Mouse (Mus musculus) midbrain, embryonic 13.5 days (tissue): ENCODE results near the gene Myh3. TPM values are rescaled to one million over a fixed set of nuclear protein-coding genes. Genes with fewer than 3 reads are reported as not detected.

Experiments
- ATAC-seq: fragments of 200-750 bp; cut with Nextera tagmentation; 2 replicates; pipeline ENCODE4 v1.8.0; 2017; ENCODE audit warnings: mild to moderate bottlenecking, moderate TSS enrichment, moderate library complexity
- H3K27ac ChIP-seq: fragments of 300-500 bp; sonication (generic); 2 replicates; pipeline ENCODE4 v1.5.1; 2015; ENCODE audit warnings: inconsistent platforms, mild to moderate bottlenecking, moderate library complexity
- H3K27me3 ChIP-seq: fragments of 300-500 bp; sonication (generic); 2 replicates; pipeline ENCODE4 v1.6.1; 2015; ENCODE audit warnings: mild to moderate bottlenecking, inconsistent platforms
- H3K36me3 ChIP-seq: fragments of 300-500 bp; sonication (generic); 2 replicates; pipeline ENCODE4 v1.6.1; 2015; ENCODE audit warnings: mild to moderate bottlenecking, inconsistent platforms
- H3K4me1 ChIP-seq: fragments of 300-500 bp; sonication (generic); replicated peaks from 2 replicates; pipeline ENCODE4 v1.6.1; 2015; ENCODE audit warnings: inconsistent platforms
- H3K4me2 ChIP-seq: fragments of 300-500 bp; sonication (generic); replicated peaks from 2 replicates; pipeline ENCODE4 v1.6.1; 2015; ENCODE audit warnings: moderate library complexity, mild to moderate bottlenecking, inconsistent platforms
- H3K4me3 ChIP-seq: fragments of 300-500 bp; sonication (generic); replicated peaks from 2 replicates; pipeline ENCODE4 v1.5.1; 2015; ENCODE audit warnings: mild to moderate bottlenecking, inconsistent platforms
- H3K9ac ChIP-seq: fragments of 300-500 bp; sonication (generic); replicated peaks from 2 replicates; pipeline ENCODE4 v1.6.1; 2015; ENCODE audit warnings: mild to moderate bottlenecking, inconsistent platforms
- H3K9me3 ChIP-seq: fragments of 300-500 bp; sonication (generic); 2 replicates; pipeline ENCODE4 v1.6.1; 2016; ENCODE audit warnings: mild to moderate bottlenecking, inconsistent platforms
- WGBS: fragments of 180-500 bp; shearing (Covaris S2); methylation state at CpG from one replicate; pipeline ENCODE4 v1.1.7; 2015; 5-methylcytosine and 5-hydroxymethylcytosine counted together
- polyA plus RNA-seq: library from polyadenylated mRNA; unstranded; fragments of >200 nt; fragmentation: Nextera tagmentation; extraction: Ambion mirVana; gene quantifications from 2 replicates; pipeline ENCODE4 v1.2.1, GENCODE M21; 2015

Gene Myh3
- 0.35 and 0.39 TPM in 2 replicates for polyA plus RNA-seq

DNA sequence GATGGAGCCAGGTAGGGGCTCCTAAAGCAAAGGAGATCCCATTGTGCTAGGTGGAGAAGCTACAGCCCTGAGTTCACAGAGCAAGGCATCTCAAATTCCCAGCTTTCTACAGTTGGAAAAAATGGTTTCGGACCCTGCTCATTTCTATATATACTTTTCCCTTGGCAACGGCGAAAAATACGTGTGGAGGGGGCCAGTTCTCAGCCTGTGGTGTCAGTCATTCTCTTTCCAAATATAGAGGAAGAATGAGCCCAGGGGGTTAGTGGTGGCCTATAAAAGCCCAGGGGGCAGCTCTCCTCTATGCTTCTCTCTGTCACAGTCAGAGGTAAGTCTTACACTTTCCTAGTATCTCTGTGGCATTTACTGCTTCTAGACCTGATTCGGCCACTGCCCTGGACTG, at the start of gene Myh3:
Gene Myh3 (plus strand): TSS at position 301 of the 400 bp plus-strand sequence.
- Histone ChIP-seq H3K36me3 (no peaks in the 10 kb centered on the region), H3K4me1 (peaks cover 28% of the 10 kb centered on the region), H3K27me3 (peaks cover 4% of the 10 kb centered on the region), H3K9me3 (no peaks in the 10 kb centered on the region), H3K27ac (no peak within 1 kb of the TSS), H3K4me2 (no peak within 1 kb of the TSS), H3K4me3 (no peak within 1 kb of the TSS), H3K9ac (no peak within 1 kb of the TSS)
- no peak for ATAC-seq
- WGBS: 93% methylated on average over 5 of the region's 5 CpGs

DNA sequence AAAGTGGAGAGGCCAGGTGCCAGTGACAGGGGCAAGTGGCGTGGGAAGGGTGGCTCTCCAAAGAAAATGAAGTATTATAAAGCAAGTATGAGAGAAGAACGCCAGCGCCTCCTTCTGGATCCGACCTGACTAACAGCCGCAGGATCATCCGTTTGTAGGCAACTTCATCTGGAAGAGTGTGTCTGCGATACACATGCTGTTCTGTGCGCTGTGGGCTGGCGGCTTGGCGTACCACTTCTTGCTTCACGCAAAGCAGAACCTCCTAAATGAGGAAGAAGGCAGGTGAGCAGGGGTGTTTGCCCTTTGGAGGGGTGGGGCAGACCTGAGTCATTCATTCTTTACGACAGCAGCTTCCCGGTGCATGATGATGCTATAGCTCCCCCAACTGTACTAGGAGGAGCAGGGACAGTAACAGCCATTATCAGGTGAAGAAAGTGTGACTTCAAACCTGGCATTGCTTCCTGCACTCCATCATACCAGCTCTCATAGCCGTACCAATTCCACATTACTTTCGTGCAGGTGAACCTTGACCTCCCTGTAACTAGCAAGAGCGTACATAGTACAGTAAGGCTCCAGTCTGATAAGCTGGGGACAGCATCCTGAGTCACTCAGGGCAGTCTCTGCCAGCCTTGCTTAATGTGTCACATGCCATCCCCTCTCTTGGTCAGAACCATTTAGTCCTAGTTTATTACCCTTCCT, 47.0 kb upstream of the Myh3 start:
- no peak for ATAC-seq
- no peak overlapping the region for H3K4me3 ChIP-seq
- no peak overlapping the region for H3K4me2 ChIP-seq
- no peaks in the 10 kb centered on the region for H3K9me3 ChIP-seq
- H3K27me3 ChIP-seq: no peaks in the 10 kb centered on the region
- H3K36me3 ChIP-seq: peaks cover 1% of the 10 kb centered on the region; the same call in 1 of the 2 replicates
- WGBS: 60% methylated on average over 16 of the region's 16 CpGs
- no peak overlapping the region for H3K9ac ChIP-seq
- no peak overlapping the region for H3K27ac ChIP-seq
- H3K4me1 ChIP-seq: no peaks in the 10 kb centered on the region

DNA sequence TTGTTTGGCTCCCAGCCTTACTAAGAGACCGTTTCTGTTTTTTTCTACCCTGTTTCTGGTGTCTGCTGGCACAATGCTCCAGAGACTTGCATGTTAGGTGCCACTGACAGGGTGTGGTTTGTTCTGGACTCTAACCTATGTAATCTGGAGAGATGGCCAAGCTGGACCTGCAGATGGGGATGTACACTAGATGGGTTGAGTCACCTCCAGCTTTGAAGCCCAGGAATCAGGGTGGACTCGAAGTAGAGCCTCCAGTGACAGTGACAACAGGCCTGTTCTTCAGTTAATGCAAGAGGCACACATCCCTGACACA, 46.5 kb upstream of the Myh3 start:
- Histone ChIP-seq H3K9me3 (no peaks in the 10 kb centered on the region), H3K36me3 (peaks cover 4% of the 10 kb centered on the region; the same call in 1 of the 2 replicates), H3K4me3 (no peak overlapping the region), H3K9ac (no peak overlapping the region), H3K4me2 (no peak overlapping the region), H3K4me1 (no peaks in the 10 kb centered on the region), H3K27me3 (no peaks in the 10 kb centered on the region), H3K27ac (no peak overlapping the region)
- WGBS: 64% methylated on average over 2 of the region's 2 CpGs
- ATAC-seq: no peak

DNA sequence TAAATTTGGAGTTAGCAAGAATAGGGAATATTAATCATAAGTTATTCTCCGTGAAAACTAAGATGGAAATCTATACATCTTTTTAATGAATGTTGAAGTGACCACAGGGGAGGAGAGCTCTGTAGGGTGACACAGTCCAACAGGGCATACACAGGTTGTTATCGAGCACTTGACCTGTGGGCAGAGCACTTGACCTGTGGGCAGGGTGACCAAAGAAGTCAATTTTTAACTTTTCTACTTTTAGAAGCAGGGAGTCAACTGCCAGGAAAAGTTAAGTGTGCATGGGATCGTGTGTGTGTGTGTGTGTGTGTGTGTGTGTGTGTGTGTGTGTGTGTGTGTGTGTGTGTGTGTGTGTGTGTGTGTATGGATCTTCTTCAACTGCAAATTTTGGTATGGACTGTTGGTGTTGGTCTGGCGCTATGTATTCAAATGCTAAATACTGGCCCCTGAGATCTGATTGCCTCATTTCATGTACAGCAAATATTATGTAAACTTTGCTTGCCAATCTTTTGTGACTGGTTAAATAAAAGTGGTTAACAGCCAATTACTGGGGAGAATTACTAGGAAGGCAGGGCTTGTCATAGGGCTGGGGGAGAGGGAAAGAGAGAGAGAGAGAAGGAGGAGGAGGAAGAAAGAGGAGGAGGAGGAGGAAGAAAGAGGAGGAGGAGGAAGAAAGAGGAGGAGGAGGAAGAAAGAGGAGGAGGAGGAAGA, 43.2 kb upstream of the Myh3 start:
- Histone ChIP-seq H3K9ac (no peak overlapping the region), H3K4me1 (no peaks in the 10 kb centered on the region), H3K4me2 (no peak overlapping the region), H3K36me3 (peaks cover 34% of the 10 kb centered on the region), H3K4me3 (no peak overlapping the region), H3K27me3 (no peaks in the 10 kb centered on the region), H3K9me3 (no peaks in the 10 kb centered on the region), H3K27ac (no peak overlapping the region)
- WGBS: 90% methylated on average over 4 of the region's 4 CpGs
- ATAC-seq: no peak

DNA sequence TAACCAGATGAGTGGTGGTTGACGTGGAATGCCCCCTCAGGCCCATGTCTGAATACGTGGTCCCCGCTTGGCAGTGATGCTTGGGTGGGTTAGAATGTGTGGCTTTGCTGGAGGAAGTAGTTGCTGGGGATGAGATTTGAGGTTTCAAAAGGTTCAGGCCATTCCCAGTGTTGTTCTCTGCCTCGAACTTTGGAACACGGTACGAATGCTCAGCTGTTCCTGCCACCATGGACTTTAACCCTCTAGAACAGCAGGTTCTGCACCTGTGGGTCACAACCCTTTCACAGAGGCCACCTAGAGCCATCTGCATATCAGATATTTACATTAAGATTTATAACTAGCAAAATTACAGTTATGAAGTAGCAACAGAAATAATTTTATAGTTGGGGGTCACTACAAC, 41.9 kb upstream of the Myh3 start:
- H3K36me3 ChIP-seq: peaks cover 47% of the 10 kb centered on the region
- H3K9ac ChIP-seq: no peak overlapping the region
- ATAC-seq: no peak
- no peaks in the 10 kb centered on the region for H3K4me1 ChIP-seq
- H3K27me3 ChIP-seq: no peaks in the 10 kb centered on the region
- H3K9me3 ChIP-seq: no peaks in the 10 kb centered on the region
- H3K4me2 ChIP-seq: no peak overlapping the region
- H3K4me3 ChIP-seq: no peak overlapping the region
- WGBS: 95% methylated on average over 6 of the region's 6 CpGs
- H3K27ac ChIP-seq: no peak overlapping the region

DNA sequence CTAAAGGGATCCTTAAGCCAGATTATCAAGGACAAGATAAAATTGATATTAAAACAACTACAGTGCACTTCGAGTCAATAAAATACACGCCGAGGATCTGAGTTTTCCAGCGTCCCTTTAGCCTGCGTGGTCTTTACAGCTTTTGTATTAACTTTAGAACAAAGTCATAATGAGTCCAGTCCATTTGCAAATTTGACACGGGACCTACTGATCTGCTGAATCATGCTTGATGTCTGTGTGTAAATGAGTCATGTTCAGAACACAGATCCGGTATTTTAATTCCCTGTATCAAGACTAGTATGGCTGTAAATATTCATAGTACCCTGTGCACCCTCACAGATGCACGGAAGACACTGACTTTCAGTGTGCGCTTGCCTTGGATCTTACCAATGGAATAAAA, 41.2 kb upstream of the Myh3 start:
- no peak overlapping the region for H3K27ac ChIP-seq
- H3K4me1 ChIP-seq: no peaks in the 10 kb centered on the region
- H3K4me3 ChIP-seq: no peak overlapping the region
- ATAC-seq: no peak
- no peak overlapping the region for H3K4me2 ChIP-seq
- whole genome bisulfite sequencing: 93% methylated on average over 9 of the region's 9 CpGs
- H3K36me3 ChIP-seq: peaks cover 53% of the 10 kb centered on the region
- H3K9me3 ChIP-seq: no peaks in the 10 kb centered on the region
- no peak overlapping the region for H3K9ac ChIP-seq
- H3K27me3 ChIP-seq: no peaks in the 10 kb centered on the region

DNA sequence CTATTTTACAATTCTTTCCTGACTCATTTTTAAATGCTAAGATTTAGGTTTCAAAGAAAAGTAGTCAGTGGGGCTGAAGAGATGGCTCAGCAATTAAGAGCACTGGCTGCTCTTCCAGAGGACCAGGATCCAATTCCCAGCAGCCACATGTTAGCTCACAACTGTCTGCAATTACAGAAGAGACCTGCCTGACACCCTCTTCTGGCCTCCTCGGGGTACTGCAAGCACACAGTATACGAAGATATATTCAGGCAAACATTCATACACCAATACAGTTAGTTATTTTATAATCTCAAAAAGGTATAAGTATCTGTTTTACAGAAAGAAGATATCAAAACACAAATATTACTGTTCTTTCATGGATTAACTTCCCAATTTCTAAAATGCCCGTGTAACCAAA, 38.3 kb upstream of the Myh3 start:
- H3K4me2 ChIP-seq: no peak overlapping the region
- no peak overlapping the region for H3K4me3 ChIP-seq
- H3K9ac ChIP-seq: no peak overlapping the region
- H3K27ac ChIP-seq: no peak overlapping the region
- no peaks in the 10 kb centered on the region for H3K9me3 ChIP-seq
- H3K27me3 ChIP-seq: no peaks in the 10 kb centered on the region
- 97% methylated on average over 3 of the region's 3 CpGs for WGBS
- peaks cover 57% of the 10 kb centered on the region for H3K36me3 ChIP-seq
- 0 out of 2 replicates have a peak, but pooled peaks cover 3% of the 10 kb centered on the region for H3K4me1 ChIP-seq
- ATAC-seq: no peak

DNA sequence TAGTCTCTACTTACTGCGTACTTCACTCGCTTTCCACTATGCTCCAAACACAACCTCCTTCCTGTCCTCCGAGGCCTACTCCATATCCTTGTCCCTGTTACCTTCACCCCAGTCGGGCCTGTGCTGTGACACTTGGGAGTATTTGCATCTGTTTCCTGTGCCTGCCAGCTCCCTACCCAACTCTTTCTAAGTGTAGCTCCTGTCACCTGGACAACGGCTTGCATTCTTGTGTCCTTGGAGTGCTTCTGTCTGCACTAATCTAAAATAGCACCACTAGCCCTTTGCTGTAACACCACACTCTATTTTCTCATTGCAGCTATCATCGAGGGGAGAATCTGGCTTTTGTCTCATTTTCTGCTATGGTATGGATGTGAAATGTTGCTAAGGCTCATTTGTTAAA, 37.6 kb upstream of the Myh3 start:
- Histone ChIP-seq H3K27me3 (no peaks in the 10 kb centered on the region), H3K4me2 (no peak overlapping the region), H3K4me1 (0 out of 2 replicates have a peak, but pooled peaks cover 3% of the 10 kb centered on the region), H3K27ac (no peak overlapping the region), H3K9ac (no peak overlapping the region), H3K9me3 (no peaks in the 10 kb centered on the region), H3K36me3 (peaks cover 59% of the 10 kb centered on the region), H3K4me3 (no peak overlapping the region)
- 95% methylated on average over 6 of the region's 6 CpGs for WGBS
- ATAC-seq: no peak

DNA sequence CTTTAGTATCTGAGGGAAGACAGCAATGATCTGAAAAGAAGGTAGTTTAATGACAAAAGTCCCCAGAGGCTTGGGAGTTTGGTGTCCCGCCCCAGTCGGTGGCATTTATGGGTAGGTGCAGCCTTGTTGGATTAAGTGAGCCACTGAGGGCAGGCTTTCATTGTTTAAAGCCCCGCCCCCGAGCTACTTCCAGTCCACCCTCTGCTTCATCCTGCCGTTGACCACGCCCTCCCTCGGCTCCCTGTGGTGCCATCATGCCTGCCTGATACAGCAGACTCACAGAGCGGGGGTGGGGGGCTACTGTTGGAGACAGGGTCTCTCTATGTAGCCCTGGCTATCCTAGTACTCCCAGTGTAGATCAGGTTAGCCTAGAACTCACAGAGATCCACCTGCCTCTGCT, 35.1 kb upstream of the Myh3 start:
- WGBS: 35% methylated on average over 8 of the region's 8 CpGs
- no peak for ATAC-seq
- Histone ChIP-seq H3K4me1 (0 out of 2 replicates have a peak, but pooled peaks cover 3% of the 10 kb centered on the region), H3K9ac (no peak overlapping the region), H3K9me3 (no peaks in the 10 kb centered on the region), H3K36me3 (peaks cover 55% of the 10 kb centered on the region), H3K27ac (no peak overlapping the region), H3K27me3 (no peaks in the 10 kb centered on the region), H3K4me2 (no peak overlapping the region), H3K4me3 (no peak overlapping the region)

DNA sequence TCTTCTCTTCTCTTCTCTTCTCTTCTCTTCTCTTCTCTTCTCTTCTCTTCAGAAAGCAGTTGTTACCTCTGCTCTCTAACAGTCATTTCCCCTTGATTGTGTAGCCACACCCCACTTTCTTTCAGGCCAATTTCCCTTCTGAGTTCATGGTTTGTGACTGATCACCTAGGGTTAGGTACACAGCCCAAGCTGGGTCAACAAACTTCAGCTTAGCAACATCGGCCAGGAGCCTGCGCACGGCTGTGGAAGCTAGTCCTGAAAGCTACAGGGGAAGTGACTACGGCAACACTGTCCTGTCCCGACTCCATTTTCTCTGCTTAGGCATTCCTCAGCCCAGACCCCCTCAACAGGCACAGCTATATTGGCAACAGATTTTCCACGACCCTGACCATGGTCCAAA, 33.1 kb upstream of the Myh3 start:
- no peak overlapping the region for H3K9ac ChIP-seq
- H3K27me3 ChIP-seq: no peaks in the 10 kb centered on the region
- H3K9me3 ChIP-seq: no peaks in the 10 kb centered on the region
- 89% methylated on average over 6 of the region's 6 CpGs for WGBS
- no peak overlapping the region for H3K27ac ChIP-seq
- no peak for ATAC-seq
- no peak overlapping the region for H3K4me3 ChIP-seq
- 0 out of 2 replicates have a peak, but pooled peaks cover 3% of the 10 kb centered on the region for H3K4me1 ChIP-seq
- no peak overlapping the region for H3K4me2 ChIP-seq
- H3K36me3 ChIP-seq: peaks cover 44% of the 10 kb centered on the region

DNA sequence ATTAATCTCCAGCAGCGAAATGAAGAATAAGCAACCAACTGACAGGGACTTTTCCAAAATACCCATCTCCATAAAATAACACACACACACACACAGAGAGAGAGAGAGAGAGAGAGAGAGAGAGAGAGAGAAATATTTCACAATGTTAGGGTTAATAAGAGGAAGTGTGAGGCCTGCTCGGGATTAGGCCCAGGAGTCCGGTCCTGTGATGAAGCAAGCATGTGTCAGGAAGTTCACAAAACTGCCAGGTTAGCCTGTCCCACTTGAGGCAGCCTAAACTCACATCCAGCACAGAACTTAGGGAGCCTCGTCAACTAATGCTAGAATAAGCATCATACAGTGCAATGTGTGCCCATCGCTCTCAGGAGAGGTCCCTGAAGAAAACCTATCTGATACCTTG, 30.9 kb upstream of the Myh3 start:
- H3K9ac ChIP-seq: no peak overlapping the region
- H3K9me3 ChIP-seq: no peaks in the 10 kb centered on the region
- ATAC-seq: no peak
- H3K4me3 ChIP-seq: no peak overlapping the region
- peaks cover 24% of the 10 kb centered on the region for H3K36me3 ChIP-seq
- WGBS: 92% methylated on average over 5 of the region's 5 CpGs
- peaks cover 12% of the 10 kb centered on the region for H3K4me1 ChIP-seq
- H3K27ac ChIP-seq: no peak overlapping the region
- no peak overlapping the region for H3K4me2 ChIP-seq
- H3K27me3 ChIP-seq: no peaks in the 10 kb centered on the region

DNA sequence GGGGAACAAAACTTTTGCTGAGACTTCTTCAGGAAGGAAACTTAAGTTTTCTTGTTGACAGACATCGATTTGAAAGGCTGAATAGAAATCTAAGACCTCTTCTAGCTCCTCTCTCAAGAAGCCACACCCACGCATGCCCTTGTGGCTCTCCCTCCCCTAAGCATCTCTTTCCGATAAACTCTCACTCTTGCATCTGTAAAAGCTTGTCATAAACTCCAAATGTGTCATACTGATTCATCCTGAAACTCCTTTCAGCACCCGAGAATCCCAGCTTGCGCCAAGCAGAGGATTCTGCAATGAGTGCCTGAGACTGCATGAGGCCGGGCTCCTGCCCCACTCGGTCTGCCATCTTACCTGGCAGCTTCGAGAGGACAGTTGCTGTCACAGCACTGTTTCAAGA, 29.6 kb upstream of the Myh3 start:
- Histone ChIP-seq H3K36me3 (peaks cover 24% of the 10 kb centered on the region), H3K27ac (no peak overlapping the region), H3K4me2 (no peak overlapping the region), H3K9me3 (no peaks in the 10 kb centered on the region), H3K9ac (no peak overlapping the region), H3K4me1 (peaks cover 14% of the 10 kb centered on the region), H3K4me3 (no peak overlapping the region), H3K27me3 (no peaks in the 10 kb centered on the region)
- ATAC-seq: no peak
- WGBS: 93% methylated on average over 8 of the region's 8 CpGs
